Mouse (Mus musculus) liver, embryonic 12.5 days (tissue): ENCODE data around the gene Ttc7b. TPM values are rescaled to one million over a fixed set of nuclear protein-coding genes. Genes with fewer than 3 reads are reported as not detected.

Experiments
- ATAC-seq: fragments of 200-750 bp; cut with Nextera tagmentation; 2 replicates; pipeline ENCODE4 v1.8.0; 2017; ENCODE audit warnings: moderate number of reproducible peaks, mild to moderate bottlenecking, moderate library complexity
- H3K27ac ChIP-seq: fragments of 300-500 bp; sonication (generic); 2 replicates; pipeline ENCODE4 v1.5.1; 2016; ENCODE audit warnings: mild to moderate bottlenecking
- H3K27me3 ChIP-seq: fragments of 300-500 bp; sonication (generic); replicated peaks from 2 replicates; pipeline ENCODE4 v1.6.1; 2016; ENCODE audit warnings: mild to moderate bottlenecking, moderate library complexity
- H3K36me3 ChIP-seq: fragments of 300-500 bp; sonication (generic); 2 replicates; pipeline ENCODE4 v1.6.1; 2016; ENCODE audit warnings: mild to moderate bottlenecking, moderate library complexity
- H3K4me1 ChIP-seq: fragments of 300-500 bp; sonication (generic); 2 replicates; pipeline ENCODE4 v1.6.1; 2016
- H3K4me2 ChIP-seq: fragments of 300-500 bp; sonication (generic); 2 replicates; pipeline ENCODE4 v1.6.1; 2016; ENCODE audit warnings: mild to moderate bottlenecking, moderate library complexity
- H3K4me3 ChIP-seq: fragments of 300-500 bp; sonication (generic); 2 replicates; pipeline ENCODE4 v1.5.1; 2016; ENCODE audit warnings: mild to moderate bottlenecking, moderate library complexity
- H3K9ac ChIP-seq: fragments of 300-500 bp; sonication (generic); 2 replicates; pipeline ENCODE4 v1.6.1; 2016; ENCODE audit warnings: mild to moderate bottlenecking, moderate library complexity
- H3K9me3 ChIP-seq: fragments of 300-500 bp; sonication (generic); replicated peaks from 2 replicates; pipeline ENCODE4 v1.6.1; 2016; ENCODE audit warnings: mild to moderate bottlenecking, moderate library complexity
- WGBS: fragments of 180-500 bp; shearing (Covaris S2); methylation state at CpG from one replicate; pipeline ENCODE4 v1.1.7; 2016; ENCODE audit not compliant: insufficient replicate concordance; 5-methylcytosine and 5-hydroxymethylcytosine counted together
- polyA plus RNA-seq: library from polyadenylated mRNA; unstranded; fragments of >200 nt; fragmentation: Nextera tagmentation; extraction: Ambion mirVana; gene quantifications from 2 replicates; pipeline ENCODE4 v1.2.1, GENCODE M21; 2016

The Ttc7b gene
- polyA plus RNA-seq, 1 experiment from 2014 or later, result 2.2 TPM

DNA sequence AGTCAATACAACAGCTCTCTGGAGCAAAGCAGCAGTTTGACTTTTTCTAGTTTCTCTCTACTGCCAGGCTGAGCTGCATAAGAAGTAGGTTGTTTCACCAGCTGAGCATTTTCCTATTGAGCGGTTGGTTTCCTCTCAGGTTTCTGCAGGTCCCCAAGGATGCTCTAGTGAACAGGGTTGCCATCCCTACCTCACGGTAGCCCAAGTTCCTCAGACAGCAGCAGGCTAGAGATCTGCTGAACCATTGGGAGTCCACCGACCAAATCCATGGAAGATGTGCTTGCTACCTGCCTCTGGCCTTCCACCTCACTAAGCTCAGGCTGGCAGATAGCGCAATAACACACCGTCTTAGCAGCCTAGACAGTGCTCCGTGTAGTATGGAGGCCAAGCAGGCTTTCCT lies 95.6 kb downstream of the Ttc7b start:
- ATAC-seq, result no peak
- Histone ChIP-seq H3K9me3 (no peaks in the 10 kb centered on the region), H3K36me3 (no peaks in the 10 kb centered on the region), H3K27me3 (no peaks in the 10 kb centered on the region), H3K4me3 (no peak overlapping the region), H3K4me2 (no peak overlapping the region), H3K4me1 (0 out of 2 replicates have a peak, but pooled peaks cover 8% of the 10 kb centered on the region), H3K9ac (no peak overlapping the region), H3K27ac (no peak overlapping the region)
- WGBS, result 76% methylated on average over 6 of the region's 6 CpGs

DNA sequence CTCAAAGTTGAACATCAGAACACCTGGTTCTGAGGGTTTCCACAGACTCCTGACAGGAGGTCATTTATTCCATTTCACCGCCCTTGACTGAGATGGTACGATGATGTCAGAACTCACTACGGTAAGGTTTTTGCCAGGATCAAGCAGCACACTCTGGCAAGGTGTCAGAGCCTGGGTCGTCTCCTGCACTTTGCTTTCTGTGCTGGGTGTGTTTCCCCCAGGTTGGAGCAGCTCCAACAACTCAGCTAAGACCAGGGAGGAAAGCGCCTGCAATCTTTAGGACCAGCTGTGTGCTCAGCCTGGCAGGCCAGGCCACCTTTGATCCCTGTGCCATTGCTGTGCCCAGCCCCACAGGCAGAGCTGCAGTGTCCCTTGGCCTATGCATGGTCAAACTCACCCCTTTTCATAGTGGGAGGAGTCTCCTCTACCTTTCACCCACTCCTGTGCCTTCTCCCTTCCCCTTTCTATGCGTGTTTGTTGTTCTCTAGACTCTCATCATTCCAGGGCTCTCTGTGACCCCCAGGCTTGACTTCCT lies 98.3 kb downstream of the Ttc7b start:
- WGBS, result 63% methylated on average over 6 of the region's 6 CpGs
- ATAC-seq, result no peak
- Histone ChIP-seq H3K27ac (no peak overlapping the region), H3K4me3 (no peak overlapping the region), H3K9me3 (no peaks in the 10 kb centered on the region), H3K4me2 (no peak overlapping the region), H3K27me3 (no peaks in the 10 kb centered on the region), H3K4me1 (0 out of 2 replicates have a peak, but pooled peaks cover 8% of the 10 kb centered on the region), H3K36me3 (no peaks in the 10 kb centered on the region), H3K9ac (no peak overlapping the region)

DNA sequence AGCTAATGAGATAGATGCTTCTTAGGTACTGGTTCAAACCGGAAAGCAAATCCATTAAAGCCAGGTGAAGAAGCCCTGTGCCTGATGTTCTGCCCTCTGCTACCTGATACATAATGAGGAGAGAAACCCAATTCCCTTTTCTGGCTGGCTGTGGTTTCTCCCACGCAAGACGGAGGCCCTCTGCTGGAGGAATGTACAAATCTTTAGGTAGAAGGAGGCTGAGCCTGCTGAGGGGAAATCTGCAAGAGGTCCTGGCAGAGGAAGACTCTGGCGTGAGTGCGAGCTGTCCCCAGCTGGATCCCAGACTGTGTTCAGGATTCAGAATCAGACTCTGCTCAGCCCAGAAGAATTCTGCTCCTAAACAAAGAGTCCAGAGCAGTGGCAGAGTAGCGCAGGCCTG lies 99.1 kb downstream of the Ttc7b start:
- Histone ChIP-seq H3K4me1 (0 out of 2 replicates have a peak, but pooled peaks cover 7% of the 10 kb centered on the region), H3K4me2 (no peak overlapping the region), H3K4me3 (no peak overlapping the region), H3K9me3 (no peaks in the 10 kb centered on the region), H3K27me3 (no peaks in the 10 kb centered on the region), H3K27ac (no peak overlapping the region), H3K36me3 (no peaks in the 10 kb centered on the region), H3K9ac (no peak overlapping the region)
- WGBS, result 64% methylated on average over 6 of the region's 6 CpGs
- ATAC-seq, result no peak

DNA sequence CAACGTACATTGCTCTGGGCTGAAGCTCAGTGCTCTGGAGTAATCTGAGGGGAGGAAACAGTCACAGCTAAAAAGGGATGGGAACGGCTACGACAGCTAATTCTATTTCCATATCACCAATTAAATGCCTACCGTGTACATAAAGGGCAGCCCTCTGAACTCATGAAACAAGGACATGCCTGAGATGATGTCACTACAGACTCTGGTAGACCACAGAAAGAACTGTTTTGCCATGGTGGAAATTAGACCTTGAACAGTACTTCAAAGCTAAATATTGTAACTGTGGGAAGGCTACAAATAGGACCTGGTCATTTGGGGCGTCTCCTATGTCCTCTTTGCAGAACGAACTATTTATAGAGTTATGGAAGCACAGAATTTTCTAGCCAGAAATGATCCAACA lies 99.7 kb downstream of the Ttc7b start:
- ATAC-seq, result no peak
- H3K9ac ChIP-seq, result no peak overlapping the region
- no peaks in the 10 kb centered on the region for H3K9me3 ChIP-seq
- 0 out of 2 replicates have a peak, but pooled peaks cover 4% of the 10 kb centered on the region for H3K4me1 ChIP-seq
- WGBS, result 77% methylated on average over 6 of the region's 6 CpGs
- H3K27me3 ChIP-seq, result no peaks in the 10 kb centered on the region
- H3K36me3 ChIP-seq, result no peaks in the 10 kb centered on the region
- H3K27ac ChIP-seq, result no peak overlapping the region
- H3K4me2 ChIP-seq, result no peak overlapping the region
- no peak overlapping the region for H3K4me3 ChIP-seq

DNA sequence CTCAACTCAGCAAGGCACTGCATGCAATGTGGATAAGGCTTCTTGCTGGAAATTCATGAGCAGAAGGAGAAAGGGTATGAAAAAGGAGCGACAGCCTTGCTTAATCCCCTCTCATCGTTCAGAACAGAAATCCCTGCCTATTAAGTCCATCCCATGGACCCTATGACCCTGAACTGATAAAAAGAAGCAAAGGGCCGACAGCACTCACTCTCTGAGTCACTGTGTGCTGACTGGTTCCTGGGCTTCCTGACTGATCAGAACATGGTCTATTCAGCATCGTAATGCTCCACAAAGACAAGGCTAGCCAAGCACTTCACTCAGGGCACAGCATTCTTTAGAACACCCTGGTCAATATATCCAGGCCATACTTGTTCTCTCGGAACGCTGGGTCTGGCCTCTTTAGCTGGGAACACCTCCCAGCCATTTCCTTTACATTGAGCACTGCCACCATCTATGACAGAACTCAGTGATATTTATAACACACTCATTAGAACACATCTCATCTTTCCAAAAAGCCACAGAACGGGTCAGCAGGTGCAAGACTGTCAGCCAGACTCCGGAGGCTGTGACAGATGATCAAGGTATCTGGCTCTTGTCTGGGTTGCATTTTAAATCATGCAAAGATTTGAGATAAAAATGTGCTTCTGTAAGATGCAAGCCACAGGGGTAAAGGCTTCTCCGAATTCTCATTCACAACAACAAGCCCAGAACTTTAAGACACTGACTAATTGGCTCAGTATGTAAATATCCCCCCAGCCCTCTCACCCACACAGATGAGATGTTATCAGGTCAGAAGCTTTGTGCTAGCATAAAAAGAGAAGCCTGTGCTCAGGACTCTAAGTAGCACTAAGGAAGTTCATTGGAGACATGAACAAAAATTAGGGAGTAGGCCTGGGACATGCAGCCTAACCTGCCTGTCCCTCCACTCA lies 100.4 kb downstream of the Ttc7b start:
- Histone ChIP-seq H3K27ac (no peak overlapping the region), H3K9me3 (no peaks in the 10 kb centered on the region), H3K4me3 (no peak overlapping the region), H3K9ac (no peak overlapping the region), H3K27me3 (no peaks in the 10 kb centered on the region), H3K4me1 (0 out of 2 replicates have a peak, but pooled peaks cover 4% of the 10 kb centered on the region), H3K36me3 (no peaks in the 10 kb centered on the region), H3K4me2 (no peak overlapping the region)
- 63% methylated on average over 9 of the region's 9 CpGs for WGBS
- no peak for ATAC-seq

DNA sequence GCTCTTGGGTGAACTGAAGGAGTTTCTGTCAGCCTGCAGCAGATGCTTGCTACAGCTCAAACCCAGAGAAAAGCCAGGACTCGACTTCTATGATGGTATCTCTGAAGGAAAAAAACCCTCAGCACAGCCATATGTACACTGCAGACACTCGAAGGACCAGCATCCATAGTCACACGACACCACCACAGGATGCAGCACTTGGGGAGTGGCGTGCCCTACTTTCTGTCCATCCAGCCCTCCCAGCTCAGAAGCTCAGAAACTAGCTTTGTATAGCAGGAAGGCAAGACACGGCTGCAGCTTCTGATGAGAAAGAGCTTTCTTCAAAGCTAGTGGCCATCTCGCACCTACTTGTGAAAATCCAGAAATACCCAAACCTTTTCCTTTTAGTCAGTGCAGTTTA lies 104.8 kb downstream of the Ttc7b start:
- WGBS, result 65% methylated on average over 6 of the region's 6 CpGs

DNA sequence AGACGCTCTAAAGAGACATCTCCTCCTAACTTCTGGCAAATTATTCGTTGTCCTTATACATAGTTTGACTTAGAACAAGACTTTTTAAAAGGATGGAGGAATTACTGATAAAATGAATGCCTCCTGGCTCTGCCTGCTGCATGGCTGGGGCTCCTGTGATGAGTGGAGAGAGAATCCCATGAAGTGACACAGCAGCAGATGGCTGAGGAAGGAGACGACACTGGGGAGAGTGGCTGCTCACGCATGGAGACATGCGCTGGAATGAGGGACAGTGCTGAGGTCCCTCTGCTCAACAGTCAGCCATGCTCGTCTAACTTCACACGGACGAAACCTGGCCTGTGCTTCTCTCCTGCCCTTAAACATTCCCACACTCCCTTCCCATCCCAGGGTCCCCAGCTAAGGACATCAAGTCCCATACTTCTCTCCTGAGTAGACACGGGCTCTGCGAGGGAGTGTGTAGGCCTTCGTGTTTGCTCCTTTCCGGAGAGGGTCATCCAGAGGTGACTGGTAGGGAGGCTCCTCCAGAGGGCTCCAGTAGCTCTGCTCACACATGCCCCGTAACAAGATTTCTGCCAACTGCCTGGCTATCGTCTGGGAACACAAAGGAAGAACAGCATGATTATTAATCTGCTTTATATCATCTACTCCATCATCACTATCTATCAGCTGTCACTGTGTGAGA lies 105.8 kb downstream of the Ttc7b start:
- Histone ChIP-seq H3K9ac (no peak overlapping the region), H3K36me3 (peaks cover 16% of the 10 kb centered on the region), H3K27me3 (no peaks in the 10 kb centered on the region), H3K9me3 (no peaks in the 10 kb centered on the region), H3K4me2 (no peak overlapping the region), H3K27ac (no peak overlapping the region), H3K4me1 (no peaks in the 10 kb centered on the region), H3K4me3 (no peak overlapping the region)
- WGBS, result 74% methylated on average over 14 of the region's 14 CpGs
- no peak for ATAC-seq

More for the DNA sequence above, 104.8 kb downstream of the Ttc7b start:
- ATAC-seq, result no peak
- Histone ChIP-seq H3K36me3 (peaks cover 16% of the 10 kb centered on the region), H3K4me1 (no peaks in the 10 kb centered on the region), H3K27me3 (no peaks in the 10 kb centered on the region), H3K9ac (no peak overlapping the region), H3K4me3 (no peak overlapping the region), H3K4me2 (no peak overlapping the region), H3K9me3 (no peaks in the 10 kb centered on the region), H3K27ac (no peak overlapping the region)

DNA sequence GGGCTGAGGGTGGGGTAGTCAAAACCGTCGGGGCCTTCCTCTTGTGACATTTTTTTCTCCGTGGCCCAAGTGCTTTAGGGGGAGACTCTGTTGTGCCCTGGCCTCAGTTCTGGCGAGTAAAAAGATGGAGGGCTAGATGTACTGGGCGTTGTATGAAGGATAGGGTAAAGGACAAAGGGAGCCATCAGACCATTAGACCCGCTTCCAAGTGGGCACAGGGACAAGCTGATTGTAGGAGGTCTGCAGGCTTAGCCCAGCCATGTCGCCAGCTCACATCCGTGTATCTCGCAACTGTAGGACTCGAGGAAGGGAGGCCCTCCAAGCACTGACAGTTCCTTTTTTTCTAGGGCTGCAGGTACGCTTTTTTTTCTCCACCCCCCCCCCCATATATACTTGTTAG lies 111.9 kb downstream of the Ttc7b start:
- Histone ChIP-seq H3K27me3 (no peaks in the 10 kb centered on the region), H3K4me1 (peaks cover 8% of the 10 kb centered on the region; the same call in 1 of the 2 replicates), H3K4me2 (no peak overlapping the region), H3K4me3 (no peak overlapping the region), H3K27ac (no peak overlapping the region), H3K36me3 (0 out of 2 replicates have a peak, but pooled peaks cover 2% of the 10 kb centered on the region), H3K9ac (no peak overlapping the region), H3K9me3 (no peaks in the 10 kb centered on the region)
- WGBS, result 61% methylated on average over 11 of the region's 11 CpGs
- ATAC-seq, result no peak

DNA sequence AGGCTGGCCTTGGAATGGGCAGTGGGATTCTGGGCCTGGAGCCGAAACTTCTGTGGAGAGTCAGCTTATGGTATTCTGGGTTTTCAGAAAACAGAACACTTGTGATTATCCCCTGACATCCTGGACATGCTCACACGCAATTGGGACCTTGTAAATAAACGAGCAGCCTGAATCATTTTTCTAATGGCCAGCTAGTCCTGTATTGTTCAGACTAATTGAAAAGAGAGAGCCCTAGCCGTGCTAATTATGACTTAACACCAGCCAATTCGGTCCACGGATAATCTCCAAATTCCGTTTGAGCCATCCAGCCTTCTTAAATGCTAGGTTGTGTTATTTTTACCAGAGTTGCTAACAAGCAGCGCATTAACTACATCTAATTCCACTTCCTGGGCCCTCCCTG lies 112.5 kb downstream of the Ttc7b start:
- Histone ChIP-seq H3K27ac (no peak overlapping the region), H3K4me1 (peaks cover 8% of the 10 kb centered on the region; the same call in 1 of the 2 replicates), H3K4me2 (no peak overlapping the region), H3K36me3 (peaks cover 5% of the 10 kb centered on the region; the same call in 1 of the 2 replicates), H3K4me3 (no peak overlapping the region), H3K27me3 (no peaks in the 10 kb centered on the region), H3K9me3 (no peaks in the 10 kb centered on the region), H3K9ac (no peak overlapping the region)
- 74% methylated on average over 8 of the region's 8 CpGs for WGBS
- no peak for ATAC-seq

DNA sequence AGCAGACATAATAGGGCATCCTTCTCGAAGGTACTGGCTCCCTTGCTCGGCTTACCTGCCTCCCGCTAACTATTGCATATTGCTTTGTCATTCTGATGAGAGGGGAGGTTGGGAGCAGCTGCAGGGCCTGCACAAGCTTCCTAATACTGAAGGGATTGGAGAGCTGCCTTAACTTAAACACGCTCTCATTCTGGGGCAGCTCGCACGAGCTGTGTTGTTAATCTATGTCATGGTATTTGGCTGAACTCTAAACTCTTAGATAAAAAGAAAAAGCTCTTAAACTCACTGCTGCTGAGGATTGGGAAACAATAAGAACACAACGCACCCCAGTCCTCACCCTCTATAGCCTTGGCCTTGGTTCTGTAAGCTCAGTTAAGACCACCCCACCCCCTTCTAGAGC lies 113.3 kb downstream of the Ttc7b start:
- H3K9ac ChIP-seq, result no peak overlapping the region
- H3K27me3 ChIP-seq, result no peaks in the 10 kb centered on the region
- H3K4me3 ChIP-seq, result no peak overlapping the region
- 64% methylated on average over 7 of the region's 7 CpGs for WGBS
- H3K9me3 ChIP-seq, result no peaks in the 10 kb centered on the region
- H3K4me1 ChIP-seq, result peaks cover 8% of the 10 kb centered on the region; the same call in 1 of the 2 replicates
- H3K27ac ChIP-seq, result no peak overlapping the region
- H3K36me3 ChIP-seq, result peaks cover 5% of the 10 kb centered on the region; the same call in 1 of the 2 replicates
- no peak for ATAC-seq
- no peak overlapping the region for H3K4me2 ChIP-seq

DNA sequence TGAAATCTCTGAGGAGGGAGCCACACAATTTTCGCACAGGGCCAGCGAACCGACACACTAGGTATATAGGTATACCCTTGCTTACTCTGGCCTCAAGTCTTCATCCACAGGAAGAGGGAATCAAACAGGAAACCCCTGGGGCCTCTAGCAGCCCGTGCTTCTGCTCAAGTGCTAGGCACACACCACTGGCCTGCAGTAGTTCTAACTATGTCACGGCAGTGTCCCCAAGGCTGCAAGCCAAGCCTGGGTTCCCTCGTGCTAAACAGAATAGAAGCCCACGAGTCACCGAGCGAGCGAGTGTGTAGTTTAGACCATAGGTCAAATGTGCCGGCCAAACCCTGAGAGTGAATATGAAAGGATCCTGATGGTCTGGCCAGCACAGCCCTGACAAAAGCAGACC lies 114.5 kb downstream of the Ttc7b start:
- 51% methylated on average over 11 of the region's 11 CpGs for WGBS
- Histone ChIP-seq H3K4me3 (no peak overlapping the region), H3K9ac (no peak overlapping the region), H3K4me2 (no peak overlapping the region), H3K27me3 (no peaks in the 10 kb centered on the region), H3K36me3 (peaks cover 6% of the 10 kb centered on the region; the same call in 1 of the 2 replicates), H3K9me3 (no peaks in the 10 kb centered on the region), H3K4me1 (peaks cover 8% of the 10 kb centered on the region; the same call in 1 of the 2 replicates), H3K27ac (no peak overlapping the region)
- ATAC-seq, result no peak
